Mouse (Mus musculus): ENCODE measurements around the gene Lce1c.

- TF ChIP-seq TAL1 (IDR thresholded peaks at IDR 0.05; ENCODE audit: low read length), result no peak
- TF ChIP-seq GATA1 (IDR thresholded peaks at IDR 0.05; ENCODE audit: low read length), result no peak
Measured at GRCm38 (mm10) chr3:92670215-92670614, 8.8 kb upstream of the Lce1c start, which contains the start of gene Lce1a2.
